Mouse (Mus musculus) retina, postnatal 7 days (tissue): Measurements from ENCODE around the gene Acoxl.

Experiments used
- DNase-seq: peaks from one replicate; pipeline ENCODE4 v3.0.0-alpha.2; 2012; ENCODE audit warnings: low read depth, low spot score

Acoxl gene

GRCm38 (mm10) chr2:128115579-128115978 lies 276.9 kb downstream of the Acoxl start:
- no peak for DNase-seq

GRCm38 (mm10) chr2:128117605-128118004 lies 278.9 kb downstream of the Acoxl start:
- no peak for DNase-seq

- DNase-seq = no peak
These were observed 280.3 kb downstream of the Acoxl start for GRCm38 (mm10) chr2:128118971-128119370.

GRCm38 (mm10) chr2:128122491-128122890 lies 283.8 kb downstream of the Acoxl start:
- no peak for DNase-seq

GRCm38 (mm10) chr2:128122891-128123771 lies 284.5 kb downstream of the Acoxl start:
- DNase-seq = no peak

- no peak for DNase-seq
These were observed 285.4 kb downstream of the Acoxl start for GRCm38 (mm10) chr2:128123921-128124683.

- DNase-seq = no peak
These were observed 286.0 kb downstream of the Acoxl start for GRCm38 (mm10) chr2:128124693-128125092.

- peak; percentile 89 for DNase-seq
These were observed 287.2 kb downstream of the Acoxl start, which contains the start of gene Bcl2l11 for GRCm38 (mm10) chr2:128125635-128126470. Gene Bcl2l11, plus strand, starts transcription at chr2:128126038.

GRCm38 (mm10) chr2:128126591-128127051 lies 287.9 kb downstream of the Acoxl start:
- DNase-seq = no peak

GRCm38 (mm10) chr2:128127121-128127671 lies 288.5 kb downstream of the Acoxl start:
- peak; percentile 92 for DNase-seq

- no peak for DNase-seq
These were observed 289.1 kb downstream of the Acoxl start for GRCm38 (mm10) chr2:128127691-128128292.

- no peak for DNase-seq
These were observed 289.9 kb downstream of the Acoxl start for GRCm38 (mm10) chr2:128128532-128128931.

GRCm38 (mm10) chr2:128131503-128131902 lies 292.8 kb downstream of the Acoxl start:
- DNase-seq = no peak

GRCm38 (mm10) chr2:128132635-128133034 lies 294.0 kb downstream of the Acoxl start:
- DNase-seq = no peak

GRCm38 (mm10) chr2:128133865-128134264 lies 295.2 kb downstream of the Acoxl start:
- no peak for DNase-seq

- no peak for DNase-seq
These were observed 295.8 kb downstream of the Acoxl start for GRCm38 (mm10) chr2:128134474-128134873.

- no peak for DNase-seq
These were observed 296.3 kb downstream of the Acoxl start for GRCm38 (mm10) chr2:128134948-128135347.

- DNase-seq = no peak
These were observed 298.2 kb downstream of the Acoxl start for GRCm38 (mm10) chr2:128136769-128137433.

GRCm38 (mm10) chr2:128137480-128138276 lies 299.0 kb downstream of the Acoxl start:
- DNase-seq = no peak
